Mouse (Mus musculus) myocyte (in vitro differentiated cells): Measurements from ENCODE around the gene Iqgap2. TPM values are rescaled to one million over a fixed set of nuclear protein-coding genes. Genes with fewer than 3 reads are reported as not detected.
A peak's percentile ranks its signal among the peaks of the same experiment; 100 is the strongest.

ENCODE experiments used
- H3K27me3 ChIP-seq: one replicate; pipeline ENCODE4 v1.6.1; 2011; ENCODE audit not compliant: control insufficient read depth, insufficient read depth, insufficient read length
- H3K36me3 ChIP-seq: one replicate; pipeline ENCODE4 v1.6.1; 2011; ENCODE audit not compliant: control insufficient read depth, insufficient read depth
- H3K4me2 ChIP-seq: one replicate; pipeline ENCODE4 v1.6.1; 2011; ENCODE audit warnings: low read depth, control low read depth
- H3K4me3 ChIP-seq: one replicate; pipeline ENCODE4 v1.5.1; 2011; ENCODE audit warnings: mild to moderate bottlenecking, control low read depth, moderate library complexity
- H3K79me2 ChIP-seq: one replicate; pipeline ENCODE4 v1.6.1; 2011; ENCODE audit not compliant: control insufficient read depth, insufficient read depth
- H3ac ChIP-seq: one replicate; pipeline ENCODE4 v1.6.1; 2011; ENCODE audit not compliant: control insufficient read depth, insufficient read length
- CEBPB ChIP-seq: IDR thresholded peaks from 2 replicates; pipeline ENCODE4 v1.6.1; 2011; ENCODE audit warnings: mild to moderate bottlenecking, moderate library complexity; ENCODE audit not compliant: poor library complexity, insufficient read depth, severe bottlenecking
- E2F4 ChIP-seq: IDR thresholded peaks from one replicate; pipeline ENCODE4 v1.6.1; 2011; ENCODE audit warnings: mild to moderate bottlenecking, control low read depth, moderate library complexity; ENCODE audit not compliant: insufficient read depth
- MAX ChIP-seq: IDR thresholded peaks from one replicate; pipeline ENCODE4 v1.6.1; 2011; ENCODE audit warnings: low read depth, mild to moderate bottlenecking, control low read depth
- MYOD1 ChIP-seq, 3 experiments: IDR thresholded peaks; one replicate each; pipeline ENCODE4 v1.6.1; 2011; ENCODE audit warnings: control low read depth in 2 of 3, low read depth in 2 of 3, mild to moderate bottlenecking in 2 of 3, moderate library complexity in 1 of 3; ENCODE audit not compliant: insufficient read length in 2 of 3, control insufficient read depth in 1 of 3
- MYOG ChIP-seq, 3 experiments: IDR thresholded peaks; one replicate each; pipeline ENCODE4 v1.6.1; 2011; ENCODE audit warnings: control low read depth in 2 of 3, low read depth in 2 of 3, mild to moderate bottlenecking in 2 of 3; ENCODE audit not compliant: insufficient read length in 2 of 3, control insufficient read depth in 1 of 3, insufficient read depth in 1 of 3
- POLR2A ChIP-seq: IDR thresholded peaks from one replicate; pipeline ENCODE4 v1.6.1; 2011; ENCODE audit warnings: low read depth, mild to moderate bottlenecking, control low read depth, moderate library complexity; ENCODE audit not compliant: insufficient read length
- POLR2AphosphoS2 ChIP-seq: IDR thresholded peaks from one replicate; pipeline ENCODE4 v1.6.1; 2011; ENCODE audit warnings: low read depth, control low read depth; ENCODE audit not compliant: insufficient read length
- REST ChIP-seq: IDR thresholded peaks from one replicate; pipeline ENCODE4 v1.6.1; 2011; ENCODE audit warnings: mild to moderate bottlenecking, control low read depth, moderate library complexity; ENCODE audit not compliant: insufficient read depth, insufficient read length
- SRF ChIP-seq: IDR thresholded peaks from one replicate; pipeline ENCODE4 v1.6.1; 2011; ENCODE audit warnings: low read depth; ENCODE audit not compliant: control insufficient read depth, insufficient read length
- TCF12 ChIP-seq: IDR thresholded peaks from one replicate; pipeline ENCODE4 v1.6.1; 2011; ENCODE audit warnings: mild to moderate bottlenecking, control low read depth; ENCODE audit not compliant: poor library complexity, insufficient read depth, severe bottlenecking
- TCF3 ChIP-seq: IDR thresholded peaks from one replicate; pipeline ENCODE4 v1.6.1; 2011; ENCODE audit warnings: low read depth, control low read depth; ENCODE audit not compliant: insufficient read length
- USF1 ChIP-seq: IDR thresholded peaks from one replicate; pipeline ENCODE4 v1.6.1; 2011; ENCODE audit warnings: low read depth, mild to moderate bottlenecking, control low read depth, moderate library complexity
- polyA plus RNA-seq: library from polyadenylated mRNA; unstranded; fragments of >200 nt; fragmentation: generic; extraction: Trizol; gene quantifications from one replicate; pipeline ENCODE4 v1.2.1, GENCODE M21; 2012; ENCODE audit warnings: missing spikeins

The Iqgap2 gene
- 0.02 TPM for polyA plus RNA-seq

GRCm38 (mm10) chr13:95891491-95891925 lies at the start of gene Iqgap2:
TSS of gene Iqgap2 (minus strand) at chr13:95891922.
- no peaks in the 10 kb centered on the region for H3K36me3 ChIP-seq
- TF ChIP-seq REST = no peak
- TF ChIP-seq MYOD1 (IDR thresholded peaks at IDR 0.05; ENCODE audit: control insufficient read depth in 1 of 3, insufficient read length in 2 of 3, low read depth in 2 of 3) = no peak
- no peak for TF ChIP-seq SRF
- no peak for TF ChIP-seq USF1
- TF ChIP-seq TCF3 = no peak
- TF ChIP-seq TCF12 = no peak
- no peak for TF ChIP-seq CEBPB
- no peak for TF ChIP-seq MYOG (IDR thresholded peaks at IDR 0.05; ENCODE audit: control insufficient read depth in 1 of 3, insufficient read depth in 1 of 3, insufficient read length in 2 of 3, low read depth in 2 of 3)
- no peak for TF ChIP-seq POLR2A
- TF ChIP-seq POLR2AphosphoS2 = no peak
- no peak for TF ChIP-seq MAX
- no peak for TF ChIP-seq E2F4
- no peaks in the 10 kb centered on the region for H3K79me2 ChIP-seq
- H3K4me2 ChIP-seq = peak within 1 kb of the TSS; percentile 66
- peak within 1 kb of the TSS; percentile 6 for H3K4me3 ChIP-seq
- H3K27me3 ChIP-seq = peaks cover 51% of the 10 kb centered on the region
- no peak within 1 kb of the TSS for H3ac ChIP-seq

- H3ac ChIP-seq = no peak overlapping the region
- H3K4me2 ChIP-seq = no peak overlapping the region
- no peaks in the 10 kb centered on the region for H3K79me2 ChIP-seq
- H3K4me3 ChIP-seq = no peak overlapping the region
- H3K36me3 ChIP-seq = no peaks in the 10 kb centered on the region
- TF ChIP-seq USF1 (no peak), MYOD1 (IDR thresholded peaks at IDR 0.05; ENCODE audit: control insufficient read depth in 1 of 3, insufficient read length in 2 of 3, low read depth in 2 of 3) (no peak), REST (no peak), MYOG (IDR thresholded peaks at IDR 0.05; ENCODE audit: control insufficient read depth in 1 of 3, insufficient read depth in 1 of 3, insufficient read length in 2 of 3, low read depth in 2 of 3) (no peak), E2F4 (no peak), POLR2AphosphoS2 (no peak), TCF12 (no peak), TCF3 (no peak), MAX (no peak), POLR2A (no peak), CEBPB (no peak), SRF (no peak)
- H3K27me3 ChIP-seq = no peaks in the 10 kb centered on the region
Observed at GRCm38 (mm10) chr13:95940811-95941210, 49.1 kb upstream of the Iqgap2 start.

DNA sequence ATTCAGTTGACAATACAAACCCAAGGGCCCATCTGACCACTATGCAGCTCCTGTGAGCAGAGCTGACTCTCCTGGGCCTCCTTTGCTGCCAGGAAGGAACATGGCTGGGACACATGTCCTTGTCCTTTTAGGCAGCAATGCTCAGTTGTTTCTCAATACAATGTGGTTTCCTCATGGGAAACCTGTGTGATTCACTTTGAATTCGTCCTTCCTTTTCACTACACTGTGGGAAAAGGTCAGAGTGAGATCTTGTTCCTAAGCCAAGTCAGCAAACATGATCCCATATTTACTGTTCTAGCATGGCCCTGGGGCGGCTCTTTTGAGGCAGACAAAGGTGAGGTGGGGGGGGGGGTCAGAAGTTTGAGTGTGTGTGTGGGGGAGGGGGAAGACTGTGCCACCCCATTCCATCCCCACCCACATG lies 32.5 kb upstream of the Iqgap2 start:
- no peaks in the 10 kb centered on the region for H3K27me3 ChIP-seq
- H3K36me3 ChIP-seq = no peaks in the 10 kb centered on the region
- TF ChIP-seq TCF3 = no peak
- TF ChIP-seq E2F4 = no peak
- no peak for TF ChIP-seq TCF12
- TF ChIP-seq POLR2A = no peak
- TF ChIP-seq SRF = no peak
- no peak for TF ChIP-seq USF1
- no peak for TF ChIP-seq MYOD1 (IDR thresholded peaks at IDR 0.05; ENCODE audit: control insufficient read depth in 1 of 3, insufficient read length in 2 of 3, low read depth in 2 of 3)
- TF ChIP-seq MAX = no peak
- no peak for TF ChIP-seq CEBPB
- H3K4me3 ChIP-seq = no peak overlapping the region
- H3ac ChIP-seq = no peak overlapping the region
- no peaks in the 10 kb centered on the region for H3K79me2 ChIP-seq
- no peak overlapping the region for H3K4me2 ChIP-seq

GRCm38 (mm10) chr13:95922626-95923025 lies 30.9 kb upstream of the Iqgap2 start:
- Histone ChIP-seq H3K79me2 (no peaks in the 10 kb centered on the region), H3K27me3 (no peaks in the 10 kb centered on the region), H3K4me3 (no peak overlapping the region), H3K36me3 (no peaks in the 10 kb centered on the region), H3ac (no peak overlapping the region), H3K4me2 (no peak overlapping the region)
- TF ChIP-seq MAX (no peak), SRF (no peak), MYOG (IDR thresholded peaks at IDR 0.05; ENCODE audit: control insufficient read depth in 1 of 3, insufficient read depth in 1 of 3, insufficient read length in 2 of 3, low read depth in 2 of 3) (no peak), CEBPB (no peak), TCF3 (no peak), TCF12 (no peak), POLR2AphosphoS2 (no peak), REST (no peak), MYOD1 (IDR thresholded peaks at IDR 0.05; ENCODE audit: control insufficient read depth in 1 of 3, insufficient read length in 2 of 3, low read depth in 2 of 3) (no peak), POLR2A (no peak), E2F4 (no peak), USF1 (no peak)
